Mouse (Mus musculus): ENCODE measurements around the gene Trpd52l3.

Trpd52l3 gene

DNA sequence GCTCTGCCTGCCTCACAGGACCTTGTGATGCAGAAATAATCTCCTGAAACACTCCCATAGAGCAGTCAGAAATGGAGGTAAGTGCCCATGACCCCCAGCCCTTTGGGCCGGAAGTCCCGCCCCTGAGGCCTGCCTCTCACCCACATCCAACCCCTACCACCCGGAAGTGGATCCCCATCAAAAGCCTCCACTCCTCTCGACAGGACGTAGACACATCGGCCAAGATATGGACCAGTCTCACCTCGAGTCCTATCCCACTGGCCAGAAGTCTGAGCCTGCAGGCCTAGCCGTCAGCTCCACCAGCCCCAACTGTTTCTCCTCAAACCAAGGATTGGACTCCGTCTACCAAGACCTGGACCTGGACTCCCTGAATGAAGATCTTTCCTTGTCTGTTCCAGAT is at the start of gene Trpd52l3:
TSS of gene Trpd52l3 (plus strand) at position 170 of the 400 bp plus-strand sequence.
- TF ChIP-seq GATA4 (IDR thresholded peaks at IDR 0.05; ENCODE audit: insufficient replicate concordance, low read length): no peak

DNA sequence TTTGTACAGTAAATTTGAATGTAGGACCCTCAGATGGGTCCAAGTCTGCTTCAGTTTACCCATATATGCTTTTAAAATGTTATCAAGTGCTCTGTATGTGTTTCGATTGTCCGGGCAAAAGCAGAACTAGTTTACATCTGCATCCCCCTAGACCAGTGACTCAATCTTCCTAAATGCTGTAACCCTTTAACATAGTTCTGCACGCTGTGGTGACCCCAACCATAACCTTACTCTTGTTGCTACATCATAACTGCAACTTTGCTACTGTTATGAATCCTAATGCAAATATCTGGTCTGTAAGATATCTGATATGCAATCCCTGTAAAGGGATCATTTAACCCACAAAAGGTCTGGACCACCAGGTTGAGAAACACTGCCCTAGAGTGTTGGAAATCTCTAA is 49.8 kb upstream of the Trpd52l3 start:
- no peak for TF ChIP-seq GATA4 (IDR thresholded peaks at IDR 0.05; ENCODE audit: insufficient replicate concordance, low read length)

DNA sequence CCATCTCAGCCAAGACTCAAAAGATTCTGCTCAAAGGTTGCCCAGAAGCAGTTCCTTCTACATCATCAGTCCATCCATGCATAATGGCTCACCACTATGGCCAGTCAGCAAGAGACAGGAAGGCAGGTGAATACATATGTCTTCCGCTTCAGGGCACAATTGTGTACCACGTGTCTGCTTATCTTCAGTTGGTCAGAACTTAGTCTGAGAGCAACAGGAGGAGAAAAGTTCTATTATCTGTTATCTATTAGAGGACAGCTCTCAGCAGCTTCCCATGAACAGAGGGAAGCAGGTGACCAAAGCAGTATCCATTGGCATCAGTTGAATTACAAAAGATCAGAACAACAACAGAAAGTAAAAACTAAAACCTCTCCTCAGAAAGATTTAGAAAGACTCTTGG is 48.1 kb upstream of the Trpd52l3 start:
- no peak for TF ChIP-seq GATA4 (IDR thresholded peaks at IDR 0.05; ENCODE audit: insufficient replicate concordance, low read length)

DNA sequence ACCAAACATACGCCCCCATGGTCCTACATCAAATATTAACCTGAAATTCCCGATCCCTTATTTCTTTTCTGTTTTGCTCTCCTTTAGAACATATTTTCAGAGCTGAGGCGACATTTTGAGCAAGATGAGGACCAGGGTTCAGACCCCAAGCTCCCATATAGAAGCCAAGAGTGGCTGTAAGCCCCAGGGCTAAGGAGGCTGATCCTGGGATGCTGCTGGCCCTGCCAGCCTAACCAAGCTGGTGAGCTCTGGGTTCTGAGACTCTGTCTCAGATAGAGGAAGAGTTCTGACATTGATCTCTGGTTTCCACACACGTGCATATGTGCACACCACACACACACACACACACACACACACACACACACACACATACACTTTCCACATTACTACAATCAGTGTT is 42.7 kb upstream of the Trpd52l3 start:
- TF ChIP-seq GATA4 (IDR thresholded peaks at IDR 0.05; ENCODE audit: insufficient replicate concordance, low read length): no peak

DNA sequence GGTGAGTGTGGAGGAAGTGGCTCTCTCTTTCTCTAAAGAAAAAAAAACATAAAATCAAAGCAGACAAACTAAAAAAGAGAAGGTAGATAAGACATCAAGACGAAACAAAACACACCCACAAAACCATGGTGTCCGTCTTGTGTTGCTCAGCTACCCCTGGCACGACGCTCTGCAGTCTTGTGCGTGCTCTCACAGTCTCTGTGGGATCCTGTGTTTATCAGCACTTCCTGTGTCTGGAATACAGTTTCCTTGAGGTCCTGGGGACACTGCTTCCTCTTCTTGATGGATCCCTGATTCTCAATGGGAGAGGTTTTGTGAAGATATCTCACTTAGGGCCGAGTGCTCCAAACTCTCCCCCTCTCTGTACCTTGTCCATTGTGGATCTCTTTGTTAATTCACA is 41.7 kb upstream of the Trpd52l3 start:
- peak; percentile 66; the same call in 1 of the 2 replicates for TF ChIP-seq GATA4 (IDR thresholded peaks at IDR 0.05; ENCODE audit: insufficient replicate concordance, low read length)

DNA sequence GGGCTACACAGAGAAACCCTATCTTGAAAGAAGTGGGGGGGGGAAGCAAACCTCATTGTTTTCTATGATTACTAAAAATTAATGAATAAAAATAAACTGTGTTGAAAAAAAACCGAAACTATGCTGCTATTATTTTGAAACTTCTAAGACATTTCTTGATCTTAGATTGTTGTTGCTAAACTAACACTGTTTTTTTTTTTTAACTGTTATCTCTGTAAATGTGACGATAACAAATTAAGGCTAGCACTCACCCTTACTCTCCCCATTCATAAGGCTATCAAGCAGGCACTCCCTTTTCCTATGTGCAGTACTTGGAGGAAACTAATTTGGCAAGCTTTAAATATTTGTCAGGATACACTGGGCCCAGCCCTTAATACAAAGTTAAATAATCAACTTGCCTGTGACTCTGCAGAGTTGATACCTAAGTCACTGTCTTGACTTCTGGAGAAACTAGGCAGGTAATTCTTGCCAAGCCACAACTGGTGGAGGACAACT is 39.9 kb upstream of the Trpd52l3 start:
- TF ChIP-seq GATA4 (IDR thresholded peaks at IDR 0.05; ENCODE audit: insufficient replicate concordance, low read length): peak; percentile 92

DNA sequence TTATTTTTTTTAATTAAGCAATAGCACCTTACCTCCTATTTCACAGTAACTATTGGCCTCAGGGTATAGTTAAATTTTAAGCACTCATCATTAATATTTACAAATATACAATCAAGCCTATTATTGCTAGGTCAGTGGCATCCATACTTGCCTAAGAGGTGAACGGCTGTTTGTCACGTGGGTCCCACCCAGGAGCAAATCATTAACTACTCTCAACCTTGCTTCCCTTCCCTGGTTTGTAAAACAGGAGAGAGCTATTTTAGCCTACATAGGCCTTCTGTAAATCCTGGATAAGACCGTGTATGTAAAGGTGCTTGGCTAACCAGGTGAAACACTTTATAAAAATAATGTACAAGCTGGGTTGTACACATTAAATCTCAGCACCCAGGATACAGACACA is 35.6 kb upstream of the Trpd52l3 start:
- TF ChIP-seq GATA4 (IDR thresholded peaks at IDR 0.05; ENCODE audit: insufficient replicate concordance, low read length): no peak

DNA sequence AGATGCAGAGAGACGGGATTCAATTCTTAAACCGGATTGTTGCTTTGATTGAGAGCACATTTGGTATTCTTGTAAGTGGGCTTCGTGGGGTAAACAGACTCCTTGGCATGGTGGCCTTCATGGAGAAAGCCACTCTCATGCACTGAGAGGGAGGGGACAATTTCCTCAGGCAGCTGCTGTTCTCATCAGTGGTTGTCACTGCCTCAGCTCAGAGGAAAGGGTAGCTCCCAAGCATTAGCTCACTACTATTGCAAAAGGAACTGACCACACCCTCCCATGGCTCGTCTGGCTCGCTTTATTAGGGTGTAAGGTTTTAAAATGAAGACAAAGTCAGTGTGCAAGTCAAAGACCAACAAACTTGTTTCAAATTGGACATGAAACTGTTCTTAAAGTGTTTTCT is 30.2 kb upstream of the Trpd52l3 start:
- no peak for TF ChIP-seq GATA4 (IDR thresholded peaks at IDR 0.05; ENCODE audit: insufficient replicate concordance, low read length)

DNA sequence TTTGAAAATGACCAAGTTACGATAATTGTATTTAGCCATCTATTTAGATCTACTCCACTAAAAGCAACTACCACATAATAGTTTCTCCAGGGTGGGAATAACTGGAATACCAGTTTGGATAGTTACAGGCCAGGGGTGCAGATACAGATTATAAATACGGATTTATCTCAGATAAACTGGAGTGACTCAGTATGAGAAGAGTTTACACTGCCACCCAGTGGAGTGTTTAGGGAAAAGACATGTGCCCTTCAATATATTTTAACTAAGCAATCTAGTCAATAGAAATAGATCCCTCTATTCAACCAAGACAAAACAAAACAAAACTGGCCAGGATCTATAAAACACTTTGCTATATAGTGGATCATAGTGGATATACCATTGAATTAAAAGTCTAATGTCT is 24.7 kb upstream of the Trpd52l3 start:
- TF ChIP-seq GATA4 (IDR thresholded peaks at IDR 0.05; ENCODE audit: insufficient replicate concordance, low read length): no peak

DNA sequence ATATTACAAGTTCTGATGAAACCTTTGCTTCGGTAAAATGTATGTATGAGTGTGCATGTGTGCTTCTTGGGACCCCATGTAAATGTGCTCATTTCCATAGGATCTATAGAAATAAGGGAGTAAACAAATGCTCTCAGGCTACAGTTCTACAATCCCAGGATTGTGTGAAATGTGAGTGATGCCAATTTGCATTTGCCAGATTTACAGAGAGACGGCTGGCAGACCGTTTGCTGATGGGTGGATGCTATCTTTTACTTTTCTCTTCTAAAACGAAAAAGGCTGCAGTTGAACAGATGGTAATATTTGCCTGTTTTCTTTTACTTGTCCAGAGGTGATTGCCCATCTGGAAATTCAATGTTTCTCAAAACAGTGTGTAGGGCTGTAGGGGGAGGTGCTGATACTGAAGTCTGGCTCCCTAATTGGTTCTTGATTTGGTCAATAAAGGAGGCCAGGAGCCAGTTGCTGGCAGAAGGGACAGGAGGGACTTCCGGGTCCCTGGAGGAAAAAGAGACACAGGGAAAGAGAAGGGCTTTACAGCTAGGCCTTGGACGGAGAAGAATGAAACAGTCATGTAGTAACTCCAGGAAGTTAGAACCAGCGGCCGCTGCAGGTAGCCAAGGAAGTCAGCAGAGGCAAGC is 24.0 kb upstream of the Trpd52l3 start:
- no peak for TF ChIP-seq GATA4 (IDR thresholded peaks at IDR 0.05; ENCODE audit: insufficient replicate concordance, low read length)

DNA sequence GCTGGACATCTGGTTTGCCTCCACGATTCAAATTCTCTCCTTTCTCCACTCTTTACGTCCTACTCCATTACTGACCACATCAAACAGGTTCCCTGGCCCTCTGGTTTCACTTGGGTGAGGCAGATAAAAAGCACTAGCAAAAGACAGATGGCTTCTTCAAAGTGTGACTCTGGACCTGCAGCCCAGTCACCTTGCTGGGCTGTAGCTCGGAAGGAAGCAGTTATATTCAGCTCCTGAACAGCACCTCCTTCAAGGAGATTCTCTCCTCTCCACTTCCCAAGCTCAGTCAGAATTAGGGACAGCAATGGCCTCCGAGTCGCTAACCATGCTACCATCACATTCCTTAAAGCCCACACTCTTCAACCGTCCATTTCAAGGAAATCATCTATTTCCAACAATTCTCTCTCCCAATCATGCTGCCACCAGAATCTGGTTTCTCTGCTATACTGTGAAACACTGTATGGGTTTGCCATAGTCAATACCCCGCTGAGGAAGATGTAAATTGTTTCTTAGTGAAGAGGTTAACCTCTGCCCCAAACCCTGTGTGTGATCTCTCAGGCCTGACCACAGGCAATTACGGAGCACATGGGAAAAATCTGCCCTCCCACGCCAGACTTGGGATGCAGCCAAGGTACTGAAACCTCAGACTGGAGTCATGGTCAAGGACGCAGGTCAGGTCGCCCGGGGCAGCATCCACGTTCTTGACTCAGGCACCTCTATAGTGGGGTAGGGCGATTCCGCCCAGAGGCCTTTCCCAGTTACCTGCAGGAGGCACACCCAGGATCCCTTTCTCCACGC is 19.2 kb upstream of the Trpd52l3 start:
- no peak for TF ChIP-seq GATA4 (IDR thresholded peaks at IDR 0.05; ENCODE audit: insufficient replicate concordance, low read length)

DNA sequence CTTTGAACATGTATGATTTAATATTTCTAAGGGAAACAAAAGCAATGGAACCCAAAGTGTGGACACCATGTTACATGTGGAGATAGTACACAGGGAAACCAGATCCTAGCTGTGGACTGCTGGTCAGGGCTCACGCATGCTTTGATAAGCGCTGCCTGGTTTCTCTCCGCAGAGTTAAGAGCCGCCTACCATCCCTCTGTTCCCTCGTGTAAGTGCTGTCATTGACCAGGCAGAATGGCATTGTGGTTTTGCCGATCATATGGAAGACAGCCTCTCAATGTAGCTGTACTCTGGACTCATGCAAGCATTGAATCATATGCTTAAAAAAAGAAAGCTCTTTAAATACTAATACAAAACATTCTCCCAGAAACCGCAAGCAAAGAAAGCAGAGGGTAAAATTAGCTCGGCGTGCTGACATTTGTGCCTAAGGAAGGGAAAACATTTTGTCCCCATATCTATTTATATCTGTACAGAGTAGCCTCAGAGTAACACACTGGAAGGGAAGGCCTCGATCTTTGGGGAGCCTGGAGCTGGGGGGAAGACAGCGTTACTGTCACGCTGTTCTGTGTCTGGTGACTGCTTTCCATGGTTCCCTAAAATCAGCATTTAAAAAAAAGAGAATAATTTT is 17.0 kb upstream of the Trpd52l3 start:
- no peak for TF ChIP-seq GATA4 (IDR thresholded peaks at IDR 0.05; ENCODE audit: insufficient replicate concordance, low read length)

DNA sequence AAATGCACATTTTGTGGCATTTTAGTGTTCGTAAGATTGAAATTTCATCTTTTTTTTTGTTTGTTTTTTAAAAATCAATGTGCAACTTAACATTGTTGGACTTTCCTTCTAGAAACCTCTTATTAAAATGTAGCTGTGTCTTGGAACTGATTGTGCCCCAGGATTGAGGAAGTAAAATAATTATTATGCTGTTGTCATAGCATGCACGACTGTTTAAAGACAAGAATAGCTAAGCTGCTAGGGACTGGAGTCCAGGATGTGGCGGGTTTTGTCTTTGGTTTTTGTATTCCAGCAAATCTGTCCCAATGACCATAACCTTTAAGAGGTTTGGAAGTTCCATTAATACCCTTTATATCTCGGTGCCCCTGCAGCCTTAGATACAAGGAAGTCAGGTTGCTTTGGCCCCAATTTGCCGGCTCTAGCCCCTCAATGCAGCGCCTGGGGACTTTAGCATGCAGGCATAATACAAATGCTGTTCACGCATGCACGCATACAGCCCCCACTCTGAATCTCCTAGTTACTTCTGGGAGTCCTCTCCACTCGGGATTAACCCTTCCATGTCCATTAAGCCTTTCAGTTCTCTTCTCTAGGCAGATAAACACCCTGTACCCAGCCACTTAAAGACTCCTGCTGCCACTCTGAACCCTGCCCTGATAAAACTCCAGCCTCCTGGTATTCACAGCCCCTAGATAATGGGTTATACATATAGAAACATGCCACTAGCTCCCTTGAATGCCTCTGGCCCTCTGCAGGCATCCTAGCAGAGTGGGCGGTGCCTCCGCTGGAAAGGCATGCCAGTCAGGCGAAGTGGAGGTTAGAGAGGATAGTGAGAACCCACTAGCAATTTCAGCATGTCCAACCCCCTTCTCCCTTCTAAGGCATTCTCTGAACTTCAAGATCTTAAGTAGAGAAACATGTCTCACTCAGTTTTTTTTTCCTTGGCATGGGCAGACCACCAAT is 2.9 kb upstream of the Trpd52l3 start:
- no peak for TF ChIP-seq GATA4 (IDR thresholded peaks at IDR 0.05; ENCODE audit: insufficient replicate concordance, low read length)

DNA sequence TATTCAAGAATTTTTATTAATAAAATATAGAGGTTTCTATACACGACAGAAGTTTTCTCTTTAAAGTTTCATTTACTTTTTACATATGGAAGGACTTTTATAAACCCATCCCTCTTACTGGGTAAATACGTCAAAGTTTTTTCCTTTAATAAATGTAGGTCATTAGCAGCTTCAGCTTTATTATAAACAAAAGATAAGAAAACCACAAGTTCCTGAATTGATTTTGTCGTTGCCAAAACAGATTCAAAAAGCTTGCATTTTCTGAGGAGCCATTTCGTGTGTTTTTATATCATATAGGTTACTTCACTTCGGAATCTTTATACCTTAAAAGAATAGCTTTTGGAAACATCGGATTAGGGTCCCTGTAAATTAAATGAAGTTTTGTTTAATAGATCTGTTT is 2.0 kb upstream of the Trpd52l3 start:
- TF ChIP-seq GATA4 (IDR thresholded peaks at IDR 0.05; ENCODE audit: insufficient replicate concordance, low read length): no peak

DNA sequence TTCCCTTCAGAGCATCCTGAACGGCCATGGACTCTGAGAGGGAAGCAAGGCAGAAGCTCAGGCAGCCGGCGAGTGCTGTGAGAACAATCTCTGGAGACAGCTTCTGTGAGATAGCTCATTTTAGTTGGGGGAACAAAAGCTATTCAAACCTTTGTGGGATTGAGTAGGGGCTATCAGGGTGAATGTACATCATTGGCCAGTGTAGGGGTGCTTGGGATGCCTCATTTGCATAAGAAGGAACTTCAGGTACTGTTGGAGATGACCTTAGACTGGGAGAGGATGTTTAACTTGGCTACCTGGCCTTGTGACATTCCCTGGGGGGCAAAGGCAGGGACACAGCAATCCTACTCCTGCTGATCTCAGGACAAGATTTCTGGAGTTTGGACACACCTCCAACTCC is 2.8 kb downstream of the Trpd52l3 start:
- no peak for TF ChIP-seq GATA4 (IDR thresholded peaks at IDR 0.05; ENCODE audit: insufficient replicate concordance, low read length)

All from liver, adult (tissue).